ENCODE assay signal across 8 mouse cellular contexts in genomic region chr8:69880841-69881240, GRCm38 (mm10). TPM values are rescaled to one million over a fixed set of nuclear protein-coding genes. Genes with fewer than 3 reads are reported as not detected.
DNase-seq lines count a peak whose midpoint lies in the region; ATAC-seq lines count a peak whose summit lies in the region.
"Had no signal": no experiment of that assay in that cellular context is flagged by ENCODE, and none has a peak within 500 bp of the region (broad histone marks: within the 10 kb centered on the region; RNA-seq: fewer than 3 reads in every experiment).

No protein-coding gene starts in this region.

- WGBS in liver, embryonic 11.5 days: 12% methylated on average over 37 of the region's 37 CpGs
- WGBS in forebrain, embryonic 11.5 days: 15% methylated on average over 35 of the region's 37 CpGs
- WGBS in limb, embryonic 11.5 days: 10% methylated on average over 37 of the region's 37 CpGs
- WGBS in stomach, embryonic 14.5 days: 15% methylated on average over 37 of the region's 37 CpGs

- H3K4me2 ChIP-seq in liver, embryonic 11.5 days: peak overlapping the region; percentile 54
- 0 out of 2 replicates have a peak overlapping the region, but pooled peaks have one; percentile 11 for H3K4me2 ChIP-seq in forebrain, embryonic 11.5 days (ENCODE audit: low read depth, low read length, severe bottlenecking)
- peak overlapping the region; percentile 42; the same call in 1 of the 2 replicates for H3K4me2 ChIP-seq in limb, embryonic 11.5 days (ENCODE audit: low read depth, severe bottlenecking)
- H3K4me2 ChIP-seq in stomach, embryonic 14.5 days (replicated peaks; ENCODE audit: low read depth, low read length): peak overlapping the region; percentile 49

- H3K4me3 ChIP-seq in liver, embryonic 11.5 days (ENCODE audit: low read depth, low read length): peak overlapping the region; percentile 44
- H3K4me3 ChIP-seq in forebrain, embryonic 11.5 days (ENCODE audit: low read depth, low read length): 0 out of 2 replicates have a peak overlapping the region, but pooled peaks have one; percentile 32
- H3K4me3 ChIP-seq in limb, embryonic 11.5 days (ENCODE audit: low read depth, low read length): no peak overlapping the region
- peak overlapping the region; percentile 35; the same call in 1 of the 2 replicates for H3K4me3 ChIP-seq in stomach, embryonic 14.5 days (ENCODE audit: low read depth, low read length)

- H3K27ac ChIP-seq in liver, embryonic 11.5 days (ENCODE audit: low read depth, low read length): no peak overlapping the region
- H3K27ac ChIP-seq in forebrain, embryonic 11.5 days (ENCODE audit: low read depth, low read length): no peak overlapping the region
- no peak overlapping the region for H3K27ac ChIP-seq in limb, embryonic 11.5 days (replicated peaks; ENCODE audit: low read depth, low read length)
- no peak overlapping the region for H3K27ac ChIP-seq in stomach, embryonic 14.5 days (ENCODE audit: low read length)

- no peak for DNase-seq in liver, embryonic 11.5 days (ENCODE audit: low spot score)
- DNase-seq in liver: no peak
- peak; percentile 56 for DNase-seq in forebrain, embryonic 11.5 days (ENCODE audit: low spot score)
- DNase-seq in limb, embryonic 11.5 days (ENCODE audit: low spot score): no peak
- no peak for DNase-seq in frontal cortex, postnatal 25 days (ENCODE audit: low spot score in 2 of 2)
- no peak for DNase-seq in left cerebral cortex, adult 8-10 months (ENCODE audit: low spot score in 2 of 2)
- DNase-seq: cerebellum, adult 8-10 months had no signal

- no peak for ATAC-seq in liver, embryonic 11.5 days (replicated peaks; ENCODE audit: low FRiP score)
- ATAC-seq in forebrain, embryonic 11.5 days (replicated peaks; ENCODE audit: low FRiP score): no peak
- ATAC-seq in limb, embryonic 11.5 days (ENCODE audit: insufficient number of reproducible peaks, low FRiP score, low TSS enrichment, low read depth): no peak
- no peak for ATAC-seq in stomach, embryonic 14.5 days (ENCODE audit: insufficient number of reproducible peaks, insufficient read depth, low FRiP score, low read depth)

- H3K4me1 ChIP-seq in liver, embryonic 11.5 days (replicated peaks; ENCODE audit: control insufficient read depth, insufficient read depth, low read length): peaks cover 2% of the 10 kb centered on the region
- H3K4me1 ChIP-seq in forebrain, embryonic 11.5 days (replicated peaks; ENCODE audit: control insufficient read depth, insufficient read depth, low read length): peaks cover 14% of the 10 kb centered on the region; the same call in 1 of the 2 replicates
- H3K4me1 ChIP-seq in limb, embryonic 11.5 days (ENCODE audit: control insufficient read depth, insufficient read depth, low read length): 0 out of 2 replicates have a peak, but pooled peaks cover 3% of the 10 kb centered on the region
- H3K4me1 ChIP-seq in stomach, embryonic 14.5 days (ENCODE audit: control insufficient read depth, insufficient read depth, low read length): 0 out of 2 replicates have a peak, but pooled peaks cover 4% of the 10 kb centered on the region

- H3K27me3 ChIP-seq in liver, embryonic 11.5 days (replicated peaks; ENCODE audit: control insufficient read depth, insufficient read depth, low read length): peaks cover 80% of the 10 kb centered on the region
- peaks cover 67% of the 10 kb centered on the region for H3K27me3 ChIP-seq in forebrain, embryonic 11.5 days (ENCODE audit: control insufficient read depth, insufficient read depth, low read length)
- peaks cover 79% of the 10 kb centered on the region for H3K27me3 ChIP-seq in limb, embryonic 11.5 days (ENCODE audit: control insufficient read depth, insufficient read depth, low read length)
- peaks cover 66% of the 10 kb centered on the region for H3K27me3 ChIP-seq in stomach, embryonic 14.5 days (ENCODE audit: control insufficient read depth, insufficient read depth, low read length)

- H3K9me3 ChIP-seq in liver, embryonic 11.5 days (ENCODE audit: control insufficient read depth, low read length): no peaks in the 10 kb centered on the region
- H3K9me3 ChIP-seq in forebrain, embryonic 11.5 days (ENCODE audit: control insufficient read depth, low read length): no peaks in the 10 kb centered on the region
- H3K9me3 ChIP-seq in limb, embryonic 11.5 days (ENCODE audit: control insufficient read depth, low read length): no peaks in the 10 kb centered on the region
- H3K9me3 ChIP-seq in stomach, embryonic 14.5 days (ENCODE audit: control insufficient read depth, low read depth, low read length): no peaks in the 10 kb centered on the region

- no peaks in the 10 kb centered on the region for H3K36me3 ChIP-seq in liver, embryonic 11.5 days (ENCODE audit: control insufficient read depth, insufficient read depth, low read length)
- no peaks in the 10 kb centered on the region for H3K36me3 ChIP-seq in forebrain, embryonic 11.5 days (ENCODE audit: control insufficient read depth, insufficient read depth, low read length)
- no peaks in the 10 kb centered on the region for H3K36me3 ChIP-seq in limb, embryonic 11.5 days (ENCODE audit: control insufficient read depth, insufficient read depth, low read length)
- H3K36me3 ChIP-seq in stomach, embryonic 14.5 days (ENCODE audit: control insufficient read depth, insufficient read depth, low read length): no peaks in the 10 kb centered on the region

- H3K9ac ChIP-seq in liver, embryonic 11.5 days (ENCODE audit: low read depth, low read length): no peak overlapping the region
- H3K9ac ChIP-seq in forebrain, embryonic 11.5 days (ENCODE audit: low read length): no peak overlapping the region
- H3K9ac ChIP-seq in limb, embryonic 11.5 days (ENCODE audit: low read length): no peak overlapping the region
- no peak overlapping the region for H3K9ac ChIP-seq in stomach, embryonic 14.5 days (replicated peaks; ENCODE audit: low read depth, low read length)

RNA-seq across cellular contexts. Expression of gene Cilp2, which starts 6.6 kb away (rescaled TPM):
- polyA plus RNA-seq in liver, embryonic 11.5 days (2014; fragmentation: Nextera tagmentation; extraction: Ambion mirVana): 0.48 and 0.56 TPM in 2 replicates
- polyA plus RNA-seq in forebrain, embryonic 11.5 days (2014; fragmentation: Nextera tagmentation; extraction: Ambion mirVana): 0.20 and 0.35 TPM in 2 replicates
- 0.28 and 0.35 TPM in 2 replicates for polyA plus RNA-seq in limb, embryonic 11.5 days (2014; fragmentation: Nextera tagmentation; extraction: Ambion mirVana)
- 0.42 and 0.64 TPM in 2 replicates for polyA plus RNA-seq in stomach, embryonic 14.5 days (2014; fragmentation: Nextera tagmentation; extraction: Ambion mirVana)
- under 1 TPM; 0.54 to 0.79 (median 0.65) TPM for total RNA-seq in left cerebral cortex, adult 8-10 months (2022)

RNA-seq across cellular contexts. Expression of gene Tssk6, which starts 21.1 kb away (rescaled TPM):
- polyA plus RNA-seq in liver, embryonic 11.5 days (2014; fragmentation: Nextera tagmentation; extraction: Ambion mirVana): 4.5 and 5.2 TPM in 2 replicates
- 5.2 and 6.0 TPM in 2 replicates for polyA plus RNA-seq in forebrain, embryonic 11.5 days (2014; fragmentation: Nextera tagmentation; extraction: Ambion mirVana)
- 4.4 and 4.9 TPM in 2 replicates for polyA plus RNA-seq in limb, embryonic 11.5 days (2014; fragmentation: Nextera tagmentation; extraction: Ambion mirVana)
- 3.4 and 3.9 TPM in 2 replicates for polyA plus RNA-seq in stomach, embryonic 14.5 days (2014; fragmentation: Nextera tagmentation; extraction: Ambion mirVana)
- total RNA-seq in left cerebral cortex, adult 8-10 months (2022): under 1 TPM in 1 of 4 experiments, not detected in 3; 0.28 TPM

RNA-seq across cellular contexts. Expression of gene Ndufa13, which starts 21.5 kb away (rescaled TPM):
- polyA plus RNA-seq in liver, embryonic 11.5 days (2014; fragmentation: Nextera tagmentation; extraction: Ambion mirVana): 145 and 159 TPM in 2 replicates
- polyA plus RNA-seq in forebrain, embryonic 11.5 days (2014; fragmentation: Nextera tagmentation; extraction: Ambion mirVana): 153 and 155 TPM in 2 replicates
- polyA plus RNA-seq in limb, embryonic 11.5 days (2014; fragmentation: Nextera tagmentation; extraction: Ambion mirVana): 164 and 168 TPM in 2 replicates
- 190 and 202 TPM in 2 replicates for polyA plus RNA-seq in stomach, embryonic 14.5 days (2014; fragmentation: Nextera tagmentation; extraction: Ambion mirVana)
- total RNA-seq in left cerebral cortex, adult 8-10 months (2022): 100 to 1,000 TPM; 102 to 149 (median 131) TPM

RNA-seq across cellular contexts. Expression of gene Yjefn3, which starts 21.7 kb away (rescaled TPM):
- polyA plus RNA-seq in liver, embryonic 11.5 days (2014; fragmentation: Nextera tagmentation; extraction: Ambion mirVana): 1.7 and 1.9 TPM in 2 replicates
- 4.0 and 4.4 TPM in 2 replicates for polyA plus RNA-seq in forebrain, embryonic 11.5 days (2014; fragmentation: Nextera tagmentation; extraction: Ambion mirVana)
- polyA plus RNA-seq in limb, embryonic 11.5 days (2014; fragmentation: Nextera tagmentation; extraction: Ambion mirVana): 2.5 and 4.3 TPM in 2 replicates
- polyA plus RNA-seq in stomach, embryonic 14.5 days (2014; fragmentation: Nextera tagmentation; extraction: Ambion mirVana): 3.7 and 4.9 TPM in 2 replicates
- 10 to 100 TPM; 20.2 to 30.4 (median 21.7) TPM for total RNA-seq in left cerebral cortex, adult 8-10 months (2022)

RNA-seq across cellular contexts. Expression of gene Pbx4, which starts 48.5 kb away (rescaled TPM):
- 5.6 and 6.3 TPM in 2 replicates for polyA plus RNA-seq in liver, embryonic 11.5 days (2014; fragmentation: Nextera tagmentation; extraction: Ambion mirVana)
- polyA plus RNA-seq in forebrain, embryonic 11.5 days (2014; fragmentation: Nextera tagmentation; extraction: Ambion mirVana): 48.7 and 50.3 TPM in 2 replicates
- polyA plus RNA-seq in limb, embryonic 11.5 days (2014; fragmentation: Nextera tagmentation; extraction: Ambion mirVana): 11.2 and 11.5 TPM in 2 replicates
- 5.9 and 8.8 TPM in 2 replicates for polyA plus RNA-seq in stomach, embryonic 14.5 days (2014; fragmentation: Nextera tagmentation; extraction: Ambion mirVana)
- 10 to 100 TPM; 16.4 to 19.4 (median 17.9) TPM for total RNA-seq in left cerebral cortex, adult 8-10 months (2022)
